Mouse (Mus musculus) lung, postnatal 36 days (tissue): ENCODE results near the gene Mphosph10.

Experiments used
- DNase-seq: peaks from one replicate; pipeline ENCODE4 v3.0.0; 2022; ENCODE audit warnings: mixed read lengths

Gene Mphosph10

DNA sequence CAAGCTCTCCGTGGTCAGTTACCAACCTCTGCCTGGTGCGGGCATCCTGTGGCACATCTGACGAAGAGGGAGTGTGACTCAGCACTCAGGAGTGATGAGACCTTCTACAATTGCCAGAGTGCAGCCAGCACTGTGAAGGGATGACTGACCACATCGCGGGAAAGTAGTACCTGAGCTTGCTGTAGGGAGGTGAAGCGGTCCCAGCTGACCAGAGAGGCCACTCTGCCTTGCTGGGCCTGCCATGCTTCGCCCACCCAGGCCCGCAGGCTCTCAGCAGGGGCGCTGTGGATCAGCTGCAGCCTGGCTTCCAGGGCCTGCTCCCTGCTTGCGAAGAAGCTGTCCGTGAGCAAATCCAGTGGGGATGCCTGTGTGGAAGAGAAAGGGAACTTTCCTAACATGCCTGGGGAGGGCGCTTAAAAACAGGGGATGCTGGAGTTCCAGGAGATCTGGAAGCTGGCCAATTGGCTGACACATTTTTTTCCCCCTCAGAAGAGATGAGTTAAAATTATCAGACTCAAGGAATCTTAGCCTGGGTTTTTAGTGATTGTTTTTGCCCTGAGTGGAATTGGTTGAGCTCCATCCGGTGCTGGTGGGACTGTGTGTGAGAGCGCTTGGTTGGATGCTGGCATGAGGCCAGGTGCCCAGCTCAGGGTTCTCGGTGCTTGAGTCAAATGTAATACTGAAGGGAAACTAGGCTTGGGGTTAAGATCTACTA lies 42.8 kb downstream of the Mphosph10 start:
- DNase-seq = no peak

DNA sequence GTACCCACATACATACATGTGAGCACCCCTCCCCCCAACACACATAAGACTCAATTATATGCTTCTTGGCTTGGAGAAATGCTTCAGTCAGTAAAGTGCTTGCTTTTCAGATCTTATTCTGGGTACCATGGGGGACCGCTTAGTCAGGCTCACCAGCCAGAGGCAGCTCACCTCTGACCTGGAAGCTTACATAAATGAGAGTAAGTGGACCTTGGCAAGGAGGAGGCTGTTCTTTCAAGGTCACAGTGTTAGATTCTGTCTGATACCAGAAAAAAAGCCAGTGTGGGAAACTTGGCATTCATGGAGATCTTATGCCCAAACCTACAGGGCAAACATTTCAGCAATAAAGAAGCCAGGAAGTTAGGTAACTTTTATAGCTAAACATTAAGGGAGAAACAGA lies 44.3 kb downstream of the Mphosph10 start:
- DNase-seq = no peak

DNA sequence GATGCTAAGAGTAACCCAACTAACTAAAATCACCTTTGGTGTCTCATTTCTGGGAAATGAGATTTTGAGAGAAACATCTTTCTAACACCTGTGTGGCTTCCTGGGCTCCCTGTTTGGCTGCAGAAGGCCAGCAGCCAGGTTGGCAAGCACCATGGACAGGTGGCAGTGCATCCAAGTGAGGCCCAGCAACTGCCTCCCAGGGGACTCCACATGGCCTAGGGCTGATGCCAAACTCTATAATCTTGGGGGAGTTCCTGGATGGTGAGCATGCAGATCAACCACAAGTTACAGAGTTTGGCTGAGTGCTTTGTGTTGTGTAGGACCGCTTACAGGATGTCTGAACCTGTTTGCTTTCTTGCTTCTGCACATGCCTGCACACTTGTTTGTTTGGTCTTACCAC lies 59.4 kb downstream of the Mphosph10 start:
- DNase-seq = no peak

DNA sequence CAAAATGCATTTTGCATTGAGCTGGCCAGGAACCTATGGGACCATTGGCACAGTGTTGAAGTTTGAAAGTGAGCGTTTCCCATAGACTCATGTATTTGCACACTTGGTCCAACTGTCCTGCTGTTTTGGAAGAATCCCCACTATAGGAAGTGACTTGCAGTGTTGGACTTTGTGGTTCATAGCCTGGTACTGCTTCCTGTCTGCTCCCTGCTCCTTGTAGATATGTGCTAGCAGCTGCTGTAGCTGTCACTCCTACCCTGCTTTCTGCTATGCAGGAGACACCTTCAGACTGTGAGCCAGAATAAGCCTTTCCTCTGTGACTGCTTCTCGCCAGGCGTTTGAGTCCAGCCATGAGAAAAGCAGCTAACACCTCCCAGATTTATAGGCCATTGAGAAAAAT lies 60.8 kb downstream of the Mphosph10 start:
- DNase-seq = no peak

DNA sequence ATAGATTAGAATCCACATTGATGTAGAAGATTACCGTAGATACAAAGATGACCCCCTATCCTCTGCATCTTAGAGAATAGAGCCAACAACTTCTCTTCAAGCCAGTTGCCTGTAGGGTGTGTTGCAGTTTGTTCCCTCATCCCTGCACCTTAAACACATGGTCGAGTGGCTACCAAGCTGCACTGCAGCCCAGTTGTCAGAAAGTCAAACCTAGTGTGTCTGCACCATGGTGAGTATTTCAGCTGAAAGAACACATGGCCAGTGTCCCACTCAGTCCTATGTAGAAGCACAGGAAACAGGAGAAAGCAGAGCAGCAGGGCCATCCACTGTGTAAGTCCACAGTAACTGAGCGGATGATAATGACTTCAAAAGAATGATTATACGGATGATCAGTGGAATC lies 64.6 kb downstream of the Mphosph10 start:
- no peak for DNase-seq

DNA sequence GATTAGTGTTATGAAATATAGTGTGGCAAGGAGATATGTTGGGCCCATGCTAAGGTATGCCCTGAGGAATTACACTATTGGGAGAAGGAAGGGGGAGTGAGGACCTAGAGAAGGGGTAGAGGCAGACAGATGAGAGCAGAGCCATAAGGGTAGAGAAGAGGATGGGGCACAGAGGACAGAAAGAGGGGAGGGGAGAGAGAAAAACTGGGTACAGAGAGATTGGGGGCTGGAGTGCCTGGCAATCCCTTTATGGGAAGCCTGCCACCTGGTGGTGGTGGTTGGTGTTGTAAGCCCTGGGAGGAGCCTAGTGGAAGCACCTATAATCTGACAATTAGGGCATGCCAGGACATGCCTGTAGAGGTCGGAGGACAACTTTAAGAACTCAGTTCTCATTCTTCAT lies 65.2 kb downstream of the Mphosph10 start:
- DNase-seq = peak; percentile 92
